Mouse (Mus musculus) liver, adult 2 months (tissue): ENCODE measurements around the gene Rps2.

Experiments used
- CTCF ChIP-seq: fragments of 200-500 bp; IDR thresholded peaks from 2 replicates; pipeline ENCODE4 v1.5.1; 2011; ENCODE audit warnings: low read depth, low read length, control low read depth
- POLR2A ChIP-seq: fragments of 200-500 bp; IDR thresholded peaks from 2 replicates; pipeline ENCODE4 v1.6.1; 2011; ENCODE audit warnings: low read length, control low read depth; ENCODE audit not compliant: insufficient read depth; ENCODE audit errors: extremely low read depth

DNA sequence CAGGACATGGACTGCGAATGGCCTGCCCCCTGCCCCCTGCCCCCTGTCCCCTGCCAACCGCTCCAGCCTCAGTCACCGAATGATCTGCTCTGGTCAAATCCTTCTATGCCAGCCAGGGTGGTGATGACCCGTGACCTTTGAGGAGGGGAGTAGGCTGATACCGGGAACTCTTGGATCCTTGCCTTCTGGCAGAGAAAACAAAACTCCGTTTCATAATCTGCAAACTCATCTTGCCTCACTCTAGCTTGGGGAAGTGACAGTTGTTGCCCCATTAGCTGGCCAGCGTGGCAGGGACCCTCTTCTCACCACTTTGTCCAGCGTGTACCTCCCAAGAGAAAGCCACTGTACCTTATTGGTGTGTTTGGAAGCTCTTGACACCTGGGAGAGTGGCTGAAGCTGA lies 24.4 kb downstream of the Rps2 start:
- TF ChIP-seq CTCF, result no peak
- TF ChIP-seq POLR2A, result no peak
